Mouse (Mus musculus): ENCODE measurements around the gene H2al2a. TPM values are rescaled to one million over a fixed set of nuclear protein-coding genes. Genes with fewer than 3 reads are reported as not detected.

Gene H2al2a
- total RNA-seq, 1 experiment = not detected

DNA sequence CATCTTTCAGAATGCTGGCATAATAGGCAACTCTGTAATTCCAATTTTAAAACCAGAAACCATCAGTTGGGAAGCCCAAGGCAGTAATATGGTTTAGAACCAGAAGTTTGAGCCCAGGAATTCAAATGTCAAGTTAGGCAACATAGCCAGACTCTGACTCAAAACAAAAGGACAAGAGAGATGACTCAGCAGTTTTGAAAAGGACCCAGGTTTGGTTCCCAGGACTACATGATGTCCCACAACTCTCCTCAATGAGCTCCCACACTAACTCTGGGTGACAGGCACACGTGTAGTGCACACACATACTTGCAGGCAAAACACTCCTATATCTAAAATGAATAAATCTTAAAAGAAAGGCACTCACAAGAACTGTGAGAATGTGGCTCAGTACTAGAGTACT lies 22.4 kb upstream of the H2al2a start:
- no peak overlapping the region for H3K9ac ChIP-seq (ENCODE audit: insufficient read depth, low read depth, low read length, poor library complexity, severe bottlenecking)
- TF ChIP-seq ZNF384 (IDR thresholded peaks at IDR 0.05; ENCODE audit: low read depth, low read length) (no peak), ZC3H11A (IDR thresholded peaks at IDR 0.05; ENCODE audit: borderline replicate concordance, low read depth, low read length) (no peak), HCFC1 (IDR thresholded peaks at IDR 0.05; ENCODE audit: borderline replicate concordance, insufficient read depth, low read length) (no peak), CHD2 (IDR thresholded peaks at IDR 0.05; ENCODE audit: low read depth, low read length) (no peak), MAFK (IDR thresholded peaks at IDR 0.05; ENCODE audit: insufficient read depth, low read depth, low read length) (peak; percentile 94)
- peak overlapping the region; percentile 47; the same call in 1 of the 2 replicates for H3K27ac ChIP-seq (ENCODE audit: insufficient read depth, low read depth, low read length, poor library complexity, severe bottlenecking)
- no peak for DNase-seq (ENCODE audit: low read depth, low spot score)
- in situ Hi-C loops (cut with MboI; ENCODE audit: low sequenced_read_pairs in 2 of 2, unreplicated experiment in 2 of 2) = no loop called here
- H3K4me1 ChIP-seq (ENCODE audit: control insufficient read depth in 2 of 2, insufficient read depth in 2 of 2, low read length in 2 of 2, poor library complexity in 1 of 2) = no peaks in the 10 kb centered on the region
- peaks cover 4% of the 10 kb centered on the region; the same call in 1 of the 2 replicates for H3K9me3 ChIP-seq (ENCODE audit: control insufficient read depth, insufficient read depth, low read depth, low read length)
- H3K4me3 ChIP-seq (ENCODE audit: insufficient read depth in 1 of 2, low read depth in 1 of 2, low read length in 2 of 2, poor library complexity in 1 of 2, severe bottlenecking in 1 of 2) = no peak overlapping the region
- no peaks in the 10 kb centered on the region for H3K36me3 ChIP-seq (ENCODE audit: control insufficient read depth, insufficient read depth, low read length, poor library complexity, severe bottlenecking)

DNA sequence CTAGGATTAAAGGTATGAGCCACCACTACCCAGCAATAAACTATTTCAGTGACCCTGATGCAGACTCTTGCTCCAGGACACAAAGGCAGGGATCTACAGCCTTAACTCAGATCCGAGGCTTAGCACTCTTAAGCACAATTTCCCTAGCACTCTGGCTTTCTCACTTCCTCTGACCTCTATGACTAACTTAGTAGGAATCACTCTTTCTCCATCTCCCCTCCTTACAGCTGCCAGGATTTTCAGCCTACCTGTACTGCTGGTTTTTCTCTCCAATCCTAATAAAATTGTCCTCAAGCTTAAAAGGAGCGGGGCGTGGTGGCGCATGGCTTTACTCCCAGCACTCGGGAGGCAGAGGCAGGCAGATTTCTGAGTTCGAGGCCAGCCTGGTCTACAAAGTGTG lies 20.6 kb upstream of the H2al2a start:
- no peak overlapping the region for H3K27ac ChIP-seq (ENCODE audit: insufficient read depth, low read depth, low read length, poor library complexity, severe bottlenecking)
- H3K4me1 ChIP-seq (ENCODE audit: control insufficient read depth in 2 of 2, insufficient read depth in 2 of 2, low read length in 2 of 2, poor library complexity in 1 of 2) = no peaks in the 10 kb centered on the region
- no peaks in the 10 kb centered on the region for H3K36me3 ChIP-seq (ENCODE audit: control insufficient read depth, insufficient read depth, low read length, poor library complexity, severe bottlenecking)
- no peak for DNase-seq (ENCODE audit: low read depth, low spot score)
- TF ChIP-seq HCFC1 (IDR thresholded peaks at IDR 0.05; ENCODE audit: borderline replicate concordance, insufficient read depth, low read length) = no peak
- no peak for TF ChIP-seq ZNF384 (IDR thresholded peaks at IDR 0.05; ENCODE audit: low read depth, low read length)
- no peak for TF ChIP-seq ZC3H11A (IDR thresholded peaks at IDR 0.05; ENCODE audit: borderline replicate concordance, low read depth, low read length)
- TF ChIP-seq MAFK (IDR thresholded peaks at IDR 0.05; ENCODE audit: insufficient read depth, low read depth, low read length) = no peak
- TF ChIP-seq CHD2 (IDR thresholded peaks at IDR 0.05; ENCODE audit: low read depth, low read length) = no peak
- in situ Hi-C loops (cut with MboI; ENCODE audit: low sequenced_read_pairs in 2 of 2, unreplicated experiment in 2 of 2) = no loop called here
- no peak overlapping the region for H3K9ac ChIP-seq (ENCODE audit: insufficient read depth, low read depth, low read length, poor library complexity, severe bottlenecking)
- peaks cover 4% of the 10 kb centered on the region; the same call in 1 of the 2 replicates for H3K9me3 ChIP-seq (ENCODE audit: control insufficient read depth, insufficient read depth, low read depth, low read length)
- H3K4me3 ChIP-seq (ENCODE audit: insufficient read depth in 1 of 2, low read depth in 1 of 2, low read length in 2 of 2, poor library complexity in 1 of 2, severe bottlenecking in 1 of 2) = no peak overlapping the region

DNA sequence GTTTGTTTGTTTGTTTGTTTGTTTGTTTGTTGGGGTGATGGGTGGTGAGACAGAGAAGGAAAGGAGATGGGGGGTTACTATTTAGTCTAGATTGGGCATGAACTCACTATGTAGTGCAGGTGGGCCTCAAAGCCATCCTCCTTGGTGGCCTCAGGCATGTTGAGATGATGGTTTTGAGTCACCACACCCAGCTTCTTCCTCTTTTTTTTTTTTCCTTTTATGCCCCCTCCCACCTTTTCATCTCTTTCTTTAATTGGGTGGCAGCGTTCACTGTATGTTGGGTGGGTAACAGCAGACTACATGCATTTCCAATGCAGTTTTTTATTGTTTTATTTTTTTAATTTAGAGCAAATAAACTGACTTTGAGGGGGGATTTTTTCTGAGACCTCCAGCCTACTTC lies 19.9 kb upstream of the H2al2a start:
- DNase-seq (ENCODE audit: low read depth, low spot score) = no peak
- Histone ChIP-seq H3K36me3 (ENCODE audit: control insufficient read depth, insufficient read depth, low read length, poor library complexity, severe bottlenecking) (no peaks in the 10 kb centered on the region), H3K4me1 (ENCODE audit: control insufficient read depth in 2 of 2, insufficient read depth in 2 of 2, low read length in 2 of 2, poor library complexity in 1 of 2) (no peaks in the 10 kb centered on the region), H3K9me3 (ENCODE audit: control insufficient read depth, insufficient read depth, low read depth, low read length) (peaks cover 4% of the 10 kb centered on the region; the same call in 1 of the 2 replicates), H3K4me3 (ENCODE audit: insufficient read depth in 1 of 2, low read depth in 1 of 2, low read length in 2 of 2, poor library complexity in 1 of 2, severe bottlenecking in 1 of 2) (no peak overlapping the region), H3K27ac (ENCODE audit: insufficient read depth, low read depth, low read length, poor library complexity, severe bottlenecking) (no peak overlapping the region), H3K9ac (ENCODE audit: insufficient read depth, low read depth, low read length, poor library complexity, severe bottlenecking) (no peak overlapping the region)
- in situ Hi-C loops (cut with MboI; ENCODE audit: low sequenced_read_pairs in 2 of 2, unreplicated experiment in 2 of 2) = no loop called here
- TF ChIP-seq ZNF384 (IDR thresholded peaks at IDR 0.05; ENCODE audit: low read depth, low read length) = no peak
- TF ChIP-seq MAFK (IDR thresholded peaks at IDR 0.05; ENCODE audit: insufficient read depth, low read depth, low read length) = no peak
- no peak for TF ChIP-seq ZC3H11A (IDR thresholded peaks at IDR 0.05; ENCODE audit: borderline replicate concordance, low read depth, low read length)
- no peak for TF ChIP-seq CHD2 (IDR thresholded peaks at IDR 0.05; ENCODE audit: low read depth, low read length)
- no peak for TF ChIP-seq HCFC1 (IDR thresholded peaks at IDR 0.05; ENCODE audit: borderline replicate concordance, insufficient read depth, low read length)

- Histone ChIP-seq H3K9me3 (ENCODE audit: control insufficient read depth, insufficient read depth, low read depth, low read length) (peaks cover 4% of the 10 kb centered on the region; the same call in 1 of the 2 replicates), H3K27ac (ENCODE audit: insufficient read depth, low read depth, low read length, poor library complexity, severe bottlenecking) (no peak overlapping the region), H3K9ac (ENCODE audit: insufficient read depth, low read depth, low read length, poor library complexity, severe bottlenecking) (no peak overlapping the region), H3K4me3 (ENCODE audit: insufficient read depth in 1 of 2, low read depth in 1 of 2, low read length in 2 of 2, poor library complexity in 1 of 2, severe bottlenecking in 1 of 2) (no peak overlapping the region), H3K36me3 (ENCODE audit: control insufficient read depth, insufficient read depth, low read length, poor library complexity, severe bottlenecking) (no peaks in the 10 kb centered on the region), H3K4me1 (ENCODE audit: control insufficient read depth in 2 of 2, insufficient read depth in 2 of 2, low read length in 2 of 2, poor library complexity in 1 of 2) (no peaks in the 10 kb centered on the region)
- no peak for TF ChIP-seq ZC3H11A (IDR thresholded peaks at IDR 0.05; ENCODE audit: borderline replicate concordance, low read depth, low read length)
- TF ChIP-seq MAFK (IDR thresholded peaks at IDR 0.05; ENCODE audit: insufficient read depth, low read depth, low read length) = no peak
- no peak for TF ChIP-seq CHD2 (IDR thresholded peaks at IDR 0.05; ENCODE audit: low read depth, low read length)
- no peak for TF ChIP-seq ZNF384 (IDR thresholded peaks at IDR 0.05; ENCODE audit: low read depth, low read length)
- in situ Hi-C loops (cut with MboI; ENCODE audit: low sequenced_read_pairs in 2 of 2, unreplicated experiment in 2 of 2) = no loop called here
- DNase-seq (ENCODE audit: low read depth, low spot score) = no peak
Measured at GRCm38 (mm10) chr2:18015581-18015980, 18.8 kb upstream of the H2al2a start.

DNA sequence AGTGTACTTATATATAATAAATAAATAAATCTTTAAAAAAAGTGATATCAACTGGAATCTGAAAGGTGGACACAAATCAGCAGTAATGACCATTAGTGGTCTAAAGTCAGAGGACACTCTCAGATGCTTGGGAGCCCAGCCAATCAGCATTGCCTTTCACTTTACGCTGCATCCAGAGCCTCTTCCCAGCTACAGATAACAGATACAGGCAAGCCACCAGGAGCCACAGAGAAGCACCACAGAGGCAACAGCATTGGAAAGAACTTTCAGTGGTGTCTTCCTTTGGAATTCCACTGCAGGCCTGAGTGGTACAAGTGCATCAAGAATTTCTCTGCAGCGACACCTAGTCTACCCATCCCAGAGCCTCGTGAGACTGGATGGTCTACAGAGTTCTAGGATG lies 16.1 kb upstream of the H2al2a start:
- H3K9me3 ChIP-seq (ENCODE audit: control insufficient read depth, insufficient read depth, low read depth, low read length) = no peaks in the 10 kb centered on the region
- no peaks in the 10 kb centered on the region for H3K36me3 ChIP-seq (ENCODE audit: control insufficient read depth, insufficient read depth, low read length, poor library complexity, severe bottlenecking)
- DNase-seq (ENCODE audit: low read depth, low spot score) = no peak
- no peak overlapping the region for H3K9ac ChIP-seq (ENCODE audit: insufficient read depth, low read depth, low read length, poor library complexity, severe bottlenecking)
- TF ChIP-seq CHD2 (IDR thresholded peaks at IDR 0.05; ENCODE audit: low read depth, low read length) (no peak), HCFC1 (IDR thresholded peaks at IDR 0.05; ENCODE audit: borderline replicate concordance, insufficient read depth, low read length) (no peak), ZC3H11A (IDR thresholded peaks at IDR 0.05; ENCODE audit: borderline replicate concordance, low read depth, low read length) (no peak), ZNF384 (IDR thresholded peaks at IDR 0.05; ENCODE audit: low read depth, low read length) (no peak), MAFK (IDR thresholded peaks at IDR 0.05; ENCODE audit: insufficient read depth, low read depth, low read length) (no peak)
- H3K4me1 ChIP-seq (ENCODE audit: control insufficient read depth in 2 of 2, insufficient read depth in 2 of 2, low read length in 2 of 2, poor library complexity in 1 of 2) = no peaks in the 10 kb centered on the region
- in situ Hi-C loops (cut with MboI; ENCODE audit: low sequenced_read_pairs in 2 of 2, unreplicated experiment in 2 of 2) = no loop called here
- H3K4me3 ChIP-seq (ENCODE audit: insufficient read depth in 1 of 2, low read depth in 1 of 2, low read length in 2 of 2, poor library complexity in 1 of 2, severe bottlenecking in 1 of 2) = no peak overlapping the region
- H3K27ac ChIP-seq (ENCODE audit: insufficient read depth, low read depth, low read length, poor library complexity, severe bottlenecking) = no peak overlapping the region

Data from ES-E14 (cell line).